Mouse (Mus musculus) ZHBTc4 (cell line): Measurements from ENCODE around the gene Pdzrn3.

Source experiments
- DNase-seq: peaks from one replicate; pipeline ENCODE4 v3.0.0-alpha.2; 2011; ENCODE audit warnings: low read depth, low spot score

Gene Pdzrn3

GRCm38 (mm10) chr6:101291944-101292343, 85.8 kb downstream of the Pdzrn3 start:
- DNase-seq = no peak

GRCm38 (mm10) chr6:101290160-101290559, 87.5 kb downstream of the Pdzrn3 start:
- DNase-seq = no peak

GRCm38 (mm10) chr6:101289428-101289827, 88.3 kb downstream of the Pdzrn3 start:
- DNase-seq = no peak

GRCm38 (mm10) chr6:101287566-101288173, 90.0 kb downstream of the Pdzrn3 start:
- no peak for DNase-seq

- DNase-seq = no peak
Measured at GRCm38 (mm10) chr6:101287077-101287476, 90.6 kb downstream of the Pdzrn3 start.

GRCm38 (mm10) chr6:101284368-101284955, 93.2 kb downstream of the Pdzrn3 start:
- no peak for DNase-seq

- no peak for DNase-seq
Measured at GRCm38 (mm10) chr6:101283891-101284290, 93.8 kb downstream of the Pdzrn3 start.

- no peak for DNase-seq
Measured at GRCm38 (mm10) chr6:101281644-101282043, 96.1 kb downstream of the Pdzrn3 start.

GRCm38 (mm10) chr6:101280811-101281218, 96.9 kb downstream of the Pdzrn3 start:
- no peak for DNase-seq

- no peak for DNase-seq
Measured at GRCm38 (mm10) chr6:101278286-101278932, 99.3 kb downstream of the Pdzrn3 start.

- DNase-seq = no peak
Measured at GRCm38 (mm10) chr6:101276261-101276660, 101.4 kb downstream of the Pdzrn3 start.

GRCm38 (mm10) chr6:101275806-101276205, 101.9 kb downstream of the Pdzrn3 start:
- no peak for DNase-seq

GRCm38 (mm10) chr6:101274846-101275245, 102.9 kb downstream of the Pdzrn3 start:
- no peak for DNase-seq

- peak; percentile 80 for DNase-seq
Measured at GRCm38 (mm10) chr6:101272256-101272655, 105.4 kb downstream of the Pdzrn3 start.

- DNase-seq = no peak
Measured at GRCm38 (mm10) chr6:101271378-101272135, 106.1 kb downstream of the Pdzrn3 start.

- no peak for DNase-seq
Measured at GRCm38 (mm10) chr6:101270095-101270826, 107.4 kb downstream of the Pdzrn3 start.

GRCm38 (mm10) chr6:101269335-101270094, 108.2 kb downstream of the Pdzrn3 start:
- DNase-seq = no peak

- DNase-seq = peak; percentile 64
Measured at GRCm38 (mm10) chr6:101268266-101268665, 109.4 kb downstream of the Pdzrn3 start.

- peak; percentile 88 for DNase-seq
Measured at GRCm38 (mm10) chr6:101266787-101267186, 110.9 kb downstream of the Pdzrn3 start.

GRCm38 (mm10) chr6:101263544-101263943, 114.2 kb downstream of the Pdzrn3 start:
- peak; percentile 4 for DNase-seq

- peak; percentile 69 for DNase-seq
Measured at GRCm38 (mm10) chr6:101261513-101261912, 116.2 kb downstream of the Pdzrn3 start.
